Mouse (Mus musculus) adrenal gland, postnatal 4 days (tissue): ENCODE data around the gene Gm21778. TPM values are rescaled to one million over a fixed set of nuclear protein-coding genes. Genes with fewer than 3 reads are reported as not detected.
"Not testable (repeated sequence)": the region's sequence is repeated elsewhere in the genome, so short reads cannot be mapped to it uniquely, and the experiment has no call there.

ENCODE experiments used
- DNase-seq, 2 experiments: peaks; one replicate each; pipeline ENCODE4 v3.0.0; 2021 to 2022; ENCODE audit warnings: low spot score in 2 of 2, mixed read lengths in 2 of 2
- long read RNA-seq, 2 experiments: library from polyadenylated mRNA; stranded (forward); transcript quantifications; one replicate each; pipeline ENCODE4 v2.0.0; 2021
- total RNA-seq, 2 experiments: library from RNA; stranded (reverse); gene quantifications; 2 replicates each; pipeline ENCODE4 v1.2.3; 2021

Gm21778 gene
- total RNA-seq, result not detected
- long read RNA-seq, experiment 1, result 0 reads
- long read RNA-seq, experiment 2, result 0 reads

GRCm38 (mm10) chrY:5942160-5942559 is at the start of gene Gm21778:
Gene Gm21778, plus strand, starts transcription at chrY:5942460.
- not testable (repeated sequence) for DNase-seq

Other genes starting within 250 kb of the Gm21778 start
- gene Gm20914, start 216.5 kb upstream of the Gm21778 start, total RNA-seq, result not detected
- gene Gm28171, start 149.1 kb upstream of the Gm21778 start, total RNA-seq, result not detected